Mouse (Mus musculus): ENCODE results near the gene Gm34302. TPM values are rescaled to one million over a fixed set of nuclear protein-coding genes. Genes with fewer than 3 reads are reported as not detected.
A peak's percentile ranks its signal among the peaks of the same experiment; 100 is the strongest.

The Gm34302 gene
- not detected for total RNA-seq (2021)
- long read RNA-seq, experiment 1 = 0 reads
- long read RNA-seq, experiment 2, partial matches to known transcripts = 0 of 1 reads
- long read RNA-seq, experiment 2, other reads (novel, unspliced or antisense) = 0 of 1 reads

GRCm38 (mm10) chr3:63483726-63484125 lies at the start of gene Gm34302:
Gene Gm34302 (minus strand): TSS chr3:63483879.
- DNase-seq (ENCODE audit: low spot score in 2 of 2) = no peak

GRCm38 (mm10) chr3:63531847-63532246 lies 48.2 kb upstream of the Gm34302 start:
- DNase-seq (ENCODE audit: low spot score in 2 of 2) = no peak

- DNase-seq (ENCODE audit: low spot score in 2 of 2) = no peak
These were observed 34.0 kb upstream of the Gm34302 start for GRCm38 (mm10) chr3:63517681-63518080.

- peak; percentile 3 to 29 for DNase-seq (ENCODE audit: low spot score in 2 of 2)
These were observed 32.6 kb upstream of the Gm34302 start for GRCm38 (mm10) chr3:63516279-63516678.

GRCm38 (mm10) chr3:63511316-63511715 lies 27.6 kb upstream of the Gm34302 start:
- no peak for DNase-seq (ENCODE audit: low spot score in 2 of 2)

- DNase-seq (ENCODE audit: low spot score in 2 of 2) = no peak
These were observed 25.8 kb upstream of the Gm34302 start for GRCm38 (mm10) chr3:63509484-63509883.

GRCm38 (mm10) chr3:63508924-63509323 lies 25.2 kb upstream of the Gm34302 start:
- DNase-seq (ENCODE audit: low spot score in 2 of 2) = no peak

- no peak for DNase-seq (ENCODE audit: low spot score in 2 of 2)
These were observed 20.8 kb upstream of the Gm34302 start for GRCm38 (mm10) chr3:63504433-63504832.

GRCm38 (mm10) chr3:63494625-63495382 lies 11.1 kb upstream of the Gm34302 start:
- DNase-seq (ENCODE audit: low spot score in 2 of 2) = no peak

- DNase-seq (ENCODE audit: low spot score in 2 of 2) = no peak
These were observed 9.9 kb upstream of the Gm34302 start for GRCm38 (mm10) chr3:63493563-63493962.

GRCm38 (mm10) chr3:63440426-63441125 lies 43.1 kb downstream of the Gm34302 start:
- no peak for DNase-seq (ENCODE audit: low spot score in 2 of 2)

- DNase-seq (ENCODE audit: low spot score in 2 of 2) = no peak
These were observed 43.9 kb downstream of the Gm34302 start for GRCm38 (mm10) chr3:63439738-63440137.

- DNase-seq (ENCODE audit: low spot score in 2 of 2) = no peak
These were observed 44.8 kb downstream of the Gm34302 start for GRCm38 (mm10) chr3:63438898-63439297.

Other genes starting within 250 kb of the Gm34302 start
- gene Mme, start 242.3 kb downstream of the Gm34302 start, total RNA-seq (2021) = 10 to 100 TPM; 42.5 to 45.9 TPM